Mouse (Mus musculus): Measurements from ENCODE around the gene Olfr145.

DNA sequence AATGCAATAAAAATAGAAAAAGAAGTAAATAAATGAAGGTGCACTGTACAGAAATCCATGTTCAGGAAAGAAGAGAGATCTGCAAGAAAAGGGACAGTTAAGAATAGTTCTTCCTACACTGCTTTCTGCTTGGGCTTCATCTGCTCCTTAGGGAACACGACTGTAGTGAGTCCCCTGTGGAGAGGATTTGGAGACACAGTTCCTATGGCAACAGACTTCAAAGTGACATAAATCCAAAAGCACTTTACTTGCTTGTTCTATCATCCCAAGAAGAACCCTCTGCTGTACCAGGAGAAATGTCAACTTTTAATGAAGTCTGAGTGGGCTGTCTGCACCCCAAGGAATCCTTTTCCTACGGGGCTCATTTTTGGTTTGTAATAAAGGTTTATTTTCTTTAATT, 5.6 kb upstream of the Olfr145 start:
- no peak for TF ChIP-seq CTCF (IDR thresholded peaks at IDR 0.05; ENCODE audit: low read depth)
- TF ChIP-seq EP300 (IDR thresholded peaks at IDR 0.05; ENCODE audit: low read depth): no peak

All from liver, postnatal 0 days (tissue).